Mouse (Mus musculus) ovary, postnatal 14 days (tissue): Measurements from ENCODE around the gene Olfr951.

Source experiments
- DNase-seq: peaks from one replicate; pipeline ENCODE4 v3.0.0; 2022; ENCODE audit warnings: low spot score

The Olfr951 gene

DNA sequence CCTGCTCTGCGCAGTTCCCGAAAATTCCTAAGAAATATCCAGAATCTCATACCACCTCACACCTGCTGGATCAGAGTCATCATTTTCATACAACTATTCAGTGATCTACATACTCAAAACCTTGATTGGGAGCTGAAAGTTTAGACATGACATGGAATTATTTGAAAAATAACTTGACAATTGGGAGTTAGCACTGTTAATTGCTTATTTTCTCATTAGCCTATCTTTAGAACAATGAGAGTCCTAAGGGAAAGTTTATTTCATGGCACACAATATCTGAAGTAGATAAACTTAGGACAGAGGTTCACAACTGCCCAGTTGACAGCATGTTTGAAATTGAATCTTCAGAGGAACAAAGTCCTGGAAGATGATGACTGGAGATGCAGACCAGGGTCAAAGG is at the start of gene Olfr951:
TSS of gene Olfr951 (plus strand) at position 301 of the 400 bp plus-strand sequence.
- DNase-seq, result no peak

DNA sequence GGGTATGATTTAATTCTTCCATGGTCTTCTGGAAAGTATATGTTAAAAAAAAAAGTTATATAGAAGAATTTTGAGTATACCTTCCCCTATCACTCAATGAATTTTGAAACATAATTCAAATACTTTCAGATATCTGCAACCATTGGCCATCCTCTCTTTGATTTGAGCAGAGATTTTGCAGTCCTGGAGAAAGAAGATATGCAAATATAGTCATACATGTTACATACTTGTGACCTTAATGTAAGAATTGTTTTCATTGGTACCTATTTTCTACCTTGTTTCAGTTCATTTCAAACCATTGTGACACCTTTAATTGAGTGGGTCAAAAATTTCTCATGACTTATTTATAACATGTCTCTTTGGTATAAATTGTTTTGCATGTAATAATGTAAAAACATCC is 39.8 kb downstream of the Olfr951 start, which contains the start of gene Olfr952:
TSS of gene Olfr952 (minus strand) at position 101 of the 400 bp plus-strand sequence.
- no peak for DNase-seq
